Mouse (Mus musculus) cortical plate, adult 2 months (tissue): ENCODE measurements around the gene S100b.

ENCODE experiments used
- CTCF ChIP-seq: fragments of 200-500 bp; IDR thresholded peaks from 2 replicates; pipeline ENCODE4 v1.5.1; 2011; ENCODE audit warnings: mild to moderate bottlenecking, control low read depth, low read length; ENCODE audit not compliant: insufficient read depth; ENCODE audit errors: extremely low read depth
- POLR2A ChIP-seq: fragments of 200-500 bp; IDR thresholded peaks from 2 replicates; pipeline ENCODE4 v1.6.1; 2011; ENCODE audit warnings: mild to moderate bottlenecking, low read length, control low read depth; ENCODE audit not compliant: insufficient read depth; ENCODE audit errors: extremely low read depth

DNA sequence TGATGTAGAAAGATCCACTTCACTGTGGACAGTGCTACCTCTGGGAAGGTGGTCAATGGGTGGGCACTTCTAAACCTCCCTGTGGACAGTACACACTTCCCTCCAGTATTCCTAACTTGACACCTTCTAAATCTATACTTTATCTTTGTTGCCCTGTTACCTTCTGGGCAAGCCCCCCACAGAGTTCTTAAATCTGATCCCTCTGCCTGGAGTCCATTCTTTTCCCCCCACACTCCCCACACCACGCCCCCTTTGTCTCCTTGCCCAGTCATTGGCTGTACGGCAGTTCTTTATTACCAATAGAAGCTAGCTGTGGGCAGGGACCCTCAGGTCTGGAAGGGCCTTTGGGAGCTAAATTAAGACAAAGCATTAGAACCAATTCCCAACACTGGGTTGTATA, 8.5 kb upstream of the S100b start:
- no peak for TF ChIP-seq POLR2A
- TF ChIP-seq CTCF, result no peak
